Mouse (Mus musculus) ES-E14 (cell line): ENCODE measurements around the gene Tpbgl.

Experiments used
- CHD2 ChIP-seq: IDR thresholded peaks from 2 replicates; pipeline ENCODE4 v1.6.1; 2014; ENCODE audit warnings: mild to moderate bottlenecking, low read depth, low read length, inconsistent platforms
- HCFC1 ChIP-seq: IDR thresholded peaks from 2 replicates; pipeline ENCODE4 v1.6.1; 2012; ENCODE audit warnings: low read length, inconsistent platforms, borderline replicate concordance; ENCODE audit not compliant: insufficient read depth
- MAFK ChIP-seq: IDR thresholded peaks from 2 replicates; pipeline ENCODE4 v1.6.1; 2014; ENCODE audit warnings: mild to moderate bottlenecking, low read depth, low read length, inconsistent platforms; ENCODE audit not compliant: insufficient read depth
- ZC3H11A ChIP-seq: IDR thresholded peaks from 2 replicates; pipeline ENCODE4 v1.6.1; 2012; ENCODE audit warnings: low read depth, mild to moderate bottlenecking, inconsistent platforms, low read length, borderline replicate concordance
- ZNF384 ChIP-seq: IDR thresholded peaks from 2 replicates; pipeline ENCODE4 v1.6.1; 2012; ENCODE audit warnings: low read depth, low read length, inconsistent platforms

- TF ChIP-seq ZNF384 (no peak), HCFC1 (no peak), ZC3H11A (no peak), MAFK (no peak), CHD2 (no peak)
Observed at GRCm38 (mm10) chr7:99626376-99627270, at the start of gene Tpbgl.
